ENCODE assay signal across 9 mouse cellular contexts in genomic region chr6:135026232-135026631, GRCm38 (mm10). TPM values are rescaled to one million over a fixed set of nuclear protein-coding genes. Genes with fewer than 3 reads are reported as not detected.
DNase-seq lines count a peak whose midpoint lies in the region; ATAC-seq and TF ChIP-seq lines count a peak whose summit lies in the region.
"Had no signal": no experiment of that assay in that cellular context is flagged by ENCODE, and none has a peak within 500 bp of the region (broad histone marks: within the 10 kb centered on the region; RNA-seq: fewer than 3 reads in every experiment).

No protein-coding gene starts in this region.

- no peak for TF ChIP-seq POLR2A in limb, embryonic 14.5 days (IDR thresholded peaks at IDR 0.05; ENCODE audit: borderline replicate concordance, extremely low read depth, insufficient read depth, insufficient read length)

- no peak overlapping the region for H3K4me3 ChIP-seq in heart, embryonic 13.5 days
- H3K4me3 ChIP-seq in limb, embryonic 14.5 days (replicated peaks; ENCODE audit: low read length) = no peak overlapping the region
- H3K4me3 ChIP-seq in neural tube, embryonic 15.5 days (replicated peaks) = no peak overlapping the region
- H3K4me3 ChIP-seq: embryonic facial prominence, embryonic 13.5 days had no signal

- H3K27me3 ChIP-seq in heart, embryonic 13.5 days (replicated peaks) = no peaks in the 10 kb centered on the region
- H3K27me3 ChIP-seq in limb, embryonic 14.5 days (ENCODE audit: control insufficient read depth, insufficient read depth, low read length) = no peaks in the 10 kb centered on the region
- H3K27me3 ChIP-seq in neural tube, embryonic 15.5 days (replicated peaks) = no peaks in the 10 kb centered on the region
- H3K27me3 ChIP-seq: embryonic facial prominence, embryonic 13.5 days had no signal

- H3K9ac ChIP-seq in heart, embryonic 13.5 days = 0 out of 2 replicates have a peak overlapping the region, but pooled peaks have one; percentile 2
- no peak overlapping the region for H3K9ac ChIP-seq in limb, embryonic 14.5 days (ENCODE audit: low read depth, low read length, severe bottlenecking)
- no peak overlapping the region for H3K9ac ChIP-seq in neural tube, embryonic 15.5 days (replicated peaks)
- H3K9ac ChIP-seq: embryonic facial prominence, embryonic 13.5 days had no signal

- WGBS in heart, embryonic 13.5 days = 6% methylated on average over 3 of the region's 3 CpGs
- WGBS in limb, embryonic 14.5 days = 17% methylated on average over 3 of the region's 3 CpGs
- WGBS in neural tube, embryonic 15.5 days = 11% methylated on average over 3 of the region's 3 CpGs

- H3K9me3 ChIP-seq in heart, embryonic 13.5 days = no peaks in the 10 kb centered on the region
- no peaks in the 10 kb centered on the region for H3K9me3 ChIP-seq in limb, embryonic 14.5 days (ENCODE audit: control insufficient read depth, low read length)
- no peaks in the 10 kb centered on the region for H3K9me3 ChIP-seq in neural tube, embryonic 15.5 days (replicated peaks)
- H3K9me3 ChIP-seq: embryonic facial prominence, embryonic 13.5 days had no signal

- peaks cover 16% of the 10 kb centered on the region for H3K4me1 ChIP-seq in heart, embryonic 13.5 days
- H3K4me1 ChIP-seq in limb, embryonic 14.5 days (ENCODE audit: control insufficient read depth, insufficient read depth, low read length) = no peaks in the 10 kb centered on the region
- H3K4me1 ChIP-seq in neural tube, embryonic 15.5 days = no peaks in the 10 kb centered on the region
- H3K4me1 ChIP-seq: embryonic facial prominence, embryonic 13.5 days had no signal

- H3K36me3 ChIP-seq in heart, embryonic 13.5 days = peaks cover 40% of the 10 kb centered on the region
- peaks cover 34% of the 10 kb centered on the region for H3K36me3 ChIP-seq in limb, embryonic 14.5 days (ENCODE audit: control insufficient read depth, insufficient read depth, low read length)
- peaks cover 36% of the 10 kb centered on the region for H3K36me3 ChIP-seq in neural tube, embryonic 15.5 days

- H3K4me2 ChIP-seq in heart, embryonic 13.5 days = no peak overlapping the region
- H3K4me2 ChIP-seq in limb, embryonic 14.5 days (replicated peaks; ENCODE audit: low read depth, low read length, severe bottlenecking) = no peak overlapping the region
- H3K4me2 ChIP-seq in neural tube, embryonic 15.5 days = no peak overlapping the region
- H3K4me2 ChIP-seq: embryonic facial prominence, embryonic 13.5 days had no signal

- peak; percentile 10 for DNase-seq in gastrocnemius, adult 18-20 months (ENCODE audit: low spot score)
- no peak for DNase-seq in gastrocnemius, postnatal 10 days
- DNase-seq in A20 (ENCODE audit: low read depth, low spot score) (peak; percentile 60), R1 (ENCODE audit: low read depth, low spot score) (peak; percentile 58)
- peak; percentile 11 for DNase-seq in limb, embryonic 14.5 days (ENCODE audit: low spot score)
- DNase-seq in spleen, adult 18-20 months = no peak

- no peak overlapping the region for H3K27ac ChIP-seq in heart, embryonic 13.5 days (replicated peaks)
- H3K27ac ChIP-seq in limb, embryonic 14.5 days (replicated peaks; ENCODE audit: low read depth, low read length) = no peak overlapping the region
- no peak overlapping the region for H3K27ac ChIP-seq in neural tube, embryonic 15.5 days (replicated peaks)
- H3K27ac ChIP-seq: embryonic facial prominence, embryonic 13.5 days had no signal

- ATAC-seq in heart, embryonic 13.5 days (ENCODE audit: extremely low read depth, insufficient number of reproducible peaks, low FRiP score, low TSS enrichment) = no peak
- no peak for ATAC-seq in limb, embryonic 14.5 days (ENCODE audit: low FRiP score, low read depth)
- ATAC-seq in neural tube, embryonic 15.5 days (ENCODE audit: low FRiP score) = peak; percentile 43

RNA-seq across cellular contexts. Expression of gene Ddx47, which starts 14.8 kb away (rescaled TPM):
- total RNA-seq in gastrocnemius, adult 18-20 months (2021) = 10 to 100 TPM; 24.3 to 24.9 TPM
- total RNA-seq in gastrocnemius, postnatal 10 days (2021) = 10 to 100 TPM; 33.1 to 33.5 TPM
- polyA plus RNA-seq in heart, embryonic 13.5 days (2015; fragmentation: Nextera tagmentation; extraction: Ambion mirVana) = 62.9 and 70.6 TPM in 2 replicates
- polyA plus RNA-seq in limb, embryonic 14.5 days (2012; rRNA removed) = 93.9 and 104 TPM in 2 replicates
- polyA plus RNA-seq in limb, embryonic 14.5 days (2014; fragmentation: Nextera tagmentation; extraction: Ambion mirVana) = 97.6 and 107 TPM in 2 replicates
- polyA plus RNA-seq in neural tube, embryonic 15.5 days (2015; fragmentation: Nextera tagmentation; extraction: Ambion mirVana) = 74.6 and 86.6 TPM in 2 replicates

RNA-seq across cellular contexts. Expression of gene Gprc5a, which starts 39.2 kb away (rescaled TPM):
- 1 to 10 TPM in 1 of 2 experiments, under 1 TPM in 1; 0.96 to 1.6 TPM for total RNA-seq in gastrocnemius, adult 18-20 months (2021)
- total RNA-seq in gastrocnemius, postnatal 10 days (2021) = under 1 TPM; 0.56 to 0.66 TPM
- 5.1 TPM in 2 replicates for polyA plus RNA-seq in heart, embryonic 13.5 days (2015; fragmentation: Nextera tagmentation; extraction: Ambion mirVana)
- polyA plus RNA-seq in limb, embryonic 14.5 days (2012; rRNA removed) = 2.7 and 2.8 TPM in 2 replicates
- polyA plus RNA-seq in limb, embryonic 14.5 days (2014; fragmentation: Nextera tagmentation; extraction: Ambion mirVana) = 3.8 and 4.7 TPM in 2 replicates
- 0.40 and 3.3 TPM in 2 replicates for polyA plus RNA-seq in neural tube, embryonic 15.5 days (2015; fragmentation: Nextera tagmentation; extraction: Ambion mirVana)

RNA-seq across cellular contexts. Expression of gene Apold1, which starts 44.7 kb away (rescaled TPM):
- total RNA-seq in gastrocnemius, adult 18-20 months (2021) = 1 to 10 TPM; 1.6 to 4.9 TPM
- 1 to 10 TPM; 3.7 to 5.2 TPM for total RNA-seq in gastrocnemius, postnatal 10 days (2021)
- 6.8 and 7.8 TPM in 2 replicates for polyA plus RNA-seq in heart, embryonic 13.5 days (2015; fragmentation: Nextera tagmentation; extraction: Ambion mirVana)
- polyA plus RNA-seq in limb, embryonic 14.5 days (2012; rRNA removed) = 2.7 and 3.4 TPM in 2 replicates
- 4.8 and 4.9 TPM in 2 replicates for polyA plus RNA-seq in limb, embryonic 14.5 days (2014; fragmentation: Nextera tagmentation; extraction: Ambion mirVana)
- 4.0 and 4.1 TPM in 2 replicates for polyA plus RNA-seq in neural tube, embryonic 15.5 days (2015; fragmentation: Nextera tagmentation; extraction: Ambion mirVana)

Comparison
In these comparisons a context has a peak if more than half of its experiments do, and no peak if none do; other contexts are left out.
1. DNase-seq: peak in gastrocnemius, adult 18-20 months (single experiment), A20 (single experiment), R1 (single experiment) and limb, embryonic 14.5 days (single experiment); none in gastrocnemius, postnatal 10 days (single experiment) and spleen, adult 18-20 months (0 of 2).